28 mouse cellular contexts compared by ENCODE assay signal in genomic region chr4:63286034-63286433, GRCm38 (mm10). TPM values are rescaled to one million over a fixed set of nuclear protein-coding genes. Genes with fewer than 3 reads are reported as not detected.
DNase-seq lines count a peak whose midpoint lies in the region; ATAC-seq and TF ChIP-seq lines count a peak whose summit lies in the region.
"Had no signal": no experiment of that assay in that cellular context is flagged by ENCODE, and none has a peak within 500 bp of the region (broad histone marks: within the 10 kb centered on the region; RNA-seq: fewer than 3 reads in every experiment).

No protein-coding gene starts in this region.

- DNase-seq in heart, adult 2 months: no peak
- DNase-seq in heart, postnatal 14 days: no peak
- no peak for DNase-seq in liver, adult 2 months (ENCODE audit: extremely low read depth, low read depth, low spot score)
- no peak for DNase-seq in liver, embryonic 11.5 days (ENCODE audit: low spot score)
- DNase-seq in CH12.LX (ENCODE audit: extremely low read depth): no peak
- peak; percentile 10 for DNase-seq in R1 (ENCODE audit: low read depth, low spot score)
- no peak for DNase-seq in testis, postnatal 10 days (ENCODE audit: low spot score)
- DNase-seq: adrenal gland, postnatal 25 days; cerebellum, adult 11 months; cerebellum, postnatal 10 days; gastrocnemius, postnatal 36 days; heart, postnatal 36 days; kidney, postnatal 4 days; layer of hippocampus, adult 9-11 months; liver, embryonic 13.5 days had no signal

- intact Hi-C loops in heart, adult 2 months (cut with DNase I): no loop called here
- intact Hi-C loops in heart, postnatal 14 days (cut with DNase I): no loop called here

- no peaks in the 10 kb centered on the region for H3K36me3 ChIP-seq in heart, adult 2 months (ENCODE audit: control insufficient read depth, insufficient read depth, low read length)
- H3K36me3 ChIP-seq in liver, adult 2 months (ENCODE audit: control insufficient read depth, insufficient read depth, low read length): peaks cover 13% of the 10 kb centered on the region; the same call in 1 of the 2 replicates
- H3K36me3 ChIP-seq in liver, embryonic 11.5 days (ENCODE audit: control insufficient read depth, insufficient read depth, low read length): peaks cover 2% of the 10 kb centered on the region; the same call in 1 of the 2 replicates
- no peaks in the 10 kb centered on the region for H3K36me3 ChIP-seq in CH12.LX (replicated peaks in 1 of 2; ENCODE audit: control insufficient read depth in 1 of 2, insufficient read depth in 1 of 2, low read length in 1 of 2)
- H3K36me3 ChIP-seq: hindbrain, embryonic 13.5 days had no signal

- H3K9ac ChIP-seq in heart, adult 2 months (ENCODE audit: low read depth, low read length): no peak overlapping the region
- no peak overlapping the region for H3K9ac ChIP-seq in liver, adult 2 months (ENCODE audit: low read depth, low read length)
- H3K9ac ChIP-seq in liver, embryonic 11.5 days (ENCODE audit: low read depth, low read length): no peak overlapping the region
- no peak overlapping the region for H3K9ac ChIP-seq in CH12.LX (ENCODE audit: insufficient read depth, low read depth)
- H3K9ac ChIP-seq: embryonic facial prominence, embryonic 12.5 days; forebrain, embryonic 12.5 days; hindbrain, embryonic 13.5 days; liver, embryonic 13.5 days had no signal

- 0 out of 2 replicates have a peak, but pooled peaks cover 2% of the 10 kb centered on the region for H3K4me1 ChIP-seq in heart, adult 2 months (ENCODE audit: control insufficient read depth, insufficient read depth, low read length)
- H3K4me1 ChIP-seq in liver, adult 2 months (ENCODE audit: control insufficient read depth, insufficient read depth, low read length): no peaks in the 10 kb centered on the region
- H3K4me1 ChIP-seq in liver, embryonic 11.5 days (replicated peaks; ENCODE audit: control insufficient read depth, insufficient read depth, low read length): no peaks in the 10 kb centered on the region
- peaks cover 0 to 8% of the 10 kb centered on the region in 2 experiments; a peak in 1 of 4 replicates for H3K4me1 ChIP-seq in CH12.LX (ENCODE audit: control insufficient read depth in 1 of 2, insufficient read depth in 2 of 2)
- H3K4me1 ChIP-seq: forebrain, embryonic 12.5 days; liver, embryonic 13.5 days had no signal

- peak; percentile 18; the same call in 1 of the 2 replicates for TF ChIP-seq CTCF in heart, adult 2 months (IDR thresholded peaks at IDR 0.05)
- peak; percentile 24 for TF ChIP-seq CTCF in liver, adult 2 months (IDR thresholded peaks at IDR 0.05; ENCODE audit: low read depth, low read length)
- peak; percentile 36 to 45; a peak in 3 of 4 replicates for TF ChIP-seq CTCF in CH12.LX (conservative IDR thresholded peaks at IDR 0.05 in 1 of 2, IDR thresholded peaks at IDR 0.05 in 1 of 2; ENCODE audit: low read depth in 2 of 2, low read length in 2 of 2)

- H3K4me3 ChIP-seq in heart, adult 2 months: no peak overlapping the region
- no peak overlapping the region for H3K4me3 ChIP-seq in liver, adult 2 months (ENCODE audit: insufficient read depth, low read depth, low read length)
- H3K4me3 ChIP-seq in liver, embryonic 11.5 days (ENCODE audit: low read depth, low read length): no peak overlapping the region
- no peak overlapping the region for H3K4me3 ChIP-seq in CH12.LX (replicated peaks in 1 of 3; ENCODE audit: low read depth in 2 of 3, low read length in 2 of 3, poor library complexity in 1 of 3)
- H3K4me3 ChIP-seq: embryonic facial prominence, embryonic 12.5 days; forebrain, embryonic 12.5 days; hindbrain, embryonic 13.5 days; limb, embryonic 10.5 days; liver, embryonic 13.5 days had no signal

- no peaks in the 10 kb centered on the region for H3K9me3 ChIP-seq in liver, embryonic 11.5 days (ENCODE audit: control insufficient read depth, low read length)
- no peaks in the 10 kb centered on the region for H3K9me3 ChIP-seq in CH12.LX (replicated peaks; ENCODE audit: low read length)
- H3K9me3 ChIP-seq: embryonic facial prominence, embryonic 12.5 days; forebrain, embryonic 12.5 days; hindbrain, embryonic 13.5 days; limb, embryonic 10.5 days; liver, embryonic 13.5 days had no signal

- no peak overlapping the region for H3K4me2 ChIP-seq in liver, embryonic 11.5 days
- H3K4me2 ChIP-seq in CH12.LX (ENCODE audit: insufficient read depth, low read depth, poor library complexity, severe bottlenecking): no peak overlapping the region
- H3K4me2 ChIP-seq: embryonic facial prominence, embryonic 12.5 days; forebrain, embryonic 12.5 days; hindbrain, embryonic 13.5 days; liver, embryonic 13.5 days; midbrain, embryonic 11.5 days had no signal

- WGBS in heart, adult 2 months: 92% methylated on average over 4 of the region's 4 CpGs
- 95% methylated on average over 4 of the region's 4 CpGs for WGBS in liver, adult 2 months
- 74% methylated on average over 4 of the region's 4 CpGs for WGBS in liver, embryonic 11.5 days

- in situ Hi-C loops in CH12.LX (cut with MboI; ENCODE audit: low pct_ligation_motif_present, low pct_unique_long_range_greater_than_20kb, low sequenced_read_pairs): no loop called here

- ATAC-seq in liver, embryonic 11.5 days (replicated peaks; ENCODE audit: low FRiP score): no peak
- ATAC-seq: CD4-positive, CD25-positive, alpha-beta regulatory T cell, adult 4 months; inflammation-experienced regulatory T-cells, adult 6 months had no signal

- H3K27me3 ChIP-seq in heart, adult 2 months (ENCODE audit: control insufficient read depth, insufficient read depth, low read length): no peaks in the 10 kb centered on the region
- H3K27me3 ChIP-seq in liver, adult 2 months (ENCODE audit: control insufficient read depth, insufficient read depth, low read length): no peaks in the 10 kb centered on the region
- H3K27me3 ChIP-seq in liver, embryonic 11.5 days (replicated peaks; ENCODE audit: control insufficient read depth, insufficient read depth, low read length): no peaks in the 10 kb centered on the region
- H3K27me3 ChIP-seq in CH12.LX (replicated peaks): peaks cover 79% of the 10 kb centered on the region
- H3K27me3 ChIP-seq: embryonic facial prominence, embryonic 12.5 days; forebrain, embryonic 12.5 days; hindbrain, embryonic 13.5 days; liver, embryonic 13.5 days had no signal

- H3K27ac ChIP-seq in heart, adult 2 months: no peak overlapping the region
- H3K27ac ChIP-seq in liver, adult 2 months (replicated peaks; ENCODE audit: insufficient read depth, low read depth, low read length): no peak overlapping the region
- H3K27ac ChIP-seq in liver, embryonic 11.5 days (ENCODE audit: low read depth, low read length): no peak overlapping the region
- no peak overlapping the region for H3K27ac ChIP-seq in CH12.LX (ENCODE audit: insufficient read depth, low read depth)
- H3K27ac ChIP-seq: embryonic facial prominence, embryonic 12.5 days; forebrain, embryonic 12.5 days; hindbrain, embryonic 13.5 days; limb, embryonic 10.5 days; liver, embryonic 13.5 days had no signal

- no peak for TF ChIP-seq RAD21 in CH12.LX (IDR thresholded peaks at IDR 0.05; ENCODE audit: low read depth, low read length)

- dilution Hi-C loops in CH12.LX (cut with MboI; ENCODE audit: extremely low pct_ligation_motif_present, extremely low pct_unique_long_range_greater_than_20kb, low sequenced_read_pairs): no loop called here

- TF ChIP-seq EP300 in heart, adult 2 months (IDR thresholded peaks at IDR 0.05; ENCODE audit: insufficient read depth, low read depth, low read length): no peak
- TF ChIP-seq EP300 in CH12.LX (IDR thresholded peaks at IDR 0.05; ENCODE audit: low read length): no peak

- TF ChIP-seq POLR2A in heart, adult 2 months (IDR thresholded peaks at IDR 0.05; ENCODE audit: insufficient read depth, low read depth, low read length): no peak
- no peak for TF ChIP-seq POLR2A in liver, adult 2 months (IDR thresholded peaks at IDR 0.05; ENCODE audit: extremely low read depth, insufficient read depth, low read length)
- no peak for TF ChIP-seq POLR2A in CH12.LX (IDR thresholded peaks at IDR 0.05; ENCODE audit: low read depth, low read length)

- no peaks in the 10 kb centered on the region for H3K79me2 ChIP-seq in heart, adult 2 months (replicated peaks; ENCODE audit: control insufficient read depth, insufficient read depth, low read length)
- no peaks in the 10 kb centered on the region for H3K79me2 ChIP-seq in liver, adult 2 months (ENCODE audit: control insufficient read depth, insufficient read depth, low read length)
- no peaks in the 10 kb centered on the region for H3K79me2 ChIP-seq in CH12.LX (replicated peaks; ENCODE audit: control insufficient read depth, extremely low read depth, insufficient read depth, poor library complexity, severe bottlenecking)

TF ChIP-seq in CH12.LX, 34 proteins besides CTCF, POLR2A, EP300 and RAD21:
- no peak for TF ChIP-seq E2F4 (IDR thresholded peaks at IDR 0.05; ENCODE audit: insufficient replicate concordance, low read depth, low read length)
- TF ChIP-seq ZMIZ1 (IDR thresholded peaks at IDR 0.05; ENCODE audit: low read depth, low read length): no peak
- no peak for TF ChIP-seq USF2 (conservative IDR thresholded peaks at IDR 0.05; ENCODE audit: low read depth, low read length)
- TF ChIP-seq NRF1 (IDR thresholded peaks at IDR 0.05; ENCODE audit: low read depth, low read length): no peak
- TF ChIP-seq ZKSCAN1 (IDR thresholded peaks at IDR 0.05; ENCODE audit: borderline replicate concordance, low read depth, low read length): no peak

RNA-seq across cellular contexts. Expression of gene Orm1, which starts 58.3 kb away (rescaled TPM):
- total RNA-seq in heart, adult 2 months (2021): under 1 TPM; 0.41 to 0.65 TPM
- 3.0 and 4.2 TPM in 2 replicates for polyA plus RNA-seq in heart, adult 2 months (2012; rRNA removed)
- under 1 TPM; 0.50 to 0.78 TPM for total RNA-seq in heart, postnatal 14 days (2021)
- total RNA-seq in liver, adult 2 months (2014; rRNA removed): 1,235 and 2,595 TPM in 2 replicates
- 676 and 691 TPM in 2 replicates for polyA plus RNA-seq in liver, adult 2 months (2012; rRNA removed)
- polyA plus RNA-seq in liver, embryonic 11.5 days (2014; fragmentation: Nextera tagmentation; extraction: Ambion mirVana): not detected in 2 replicates
- not detected in 2 replicates for total RNA-seq in CH12.LX (2012; rRNA removed)
- total RNA-seq in CH12.LX (2014; rRNA removed): not detected in 2 replicates
- not detected in 2 replicates for polyA plus RNA-seq in CH12.LX (2012; ENCODE audit: insufficient read length, low read depth)
- total RNA-seq: left cerebral cortex, adult 8-10 months; monocyte, adult 5-6 weeks had no signal
- polyA plus RNA-seq: CD4-positive, CD25-positive, alpha-beta regulatory T cell, adult 4 months; embryonic facial prominence, embryonic 12.5 days; forebrain, embryonic 12.5 days; heart, embryonic 14.5 days; hindbrain, embryonic 13.5 days; inflammation-experienced regulatory T-cells, adult 6 months; kidney, embryonic 14.5 days; limb, embryonic 10.5 days; liver, embryonic 13.5 days; lung, embryonic 16.5 days; midbrain, embryonic 11.5 days; small intestine, adult 2 months had no signal

Comparison
In these comparisons a context has a peak if more than half of its experiments do, and no peak if none do; other contexts are left out.
1. RNA of gene Orm1, which starts 58.3 kb away (total RNA-seq): 1,235 to 2,595 TPM in liver, adult 2 months; 0.50 to 0.78 TPM in heart, postnatal 14 days, 0.41 to 0.65 TPM in heart, adult 2 months and not detected in CH12.LX; every median in the first group is over 100 times any median in the second.
2. Peak in every context shown above with its lines, with median percentiles within 50 percentile points of each other: CTCF ChIP-seq.